Mouse (Mus musculus): ENCODE results near the gene Irf2bpl. TPM values are rescaled to one million over a fixed set of nuclear protein-coding genes. Genes with fewer than 3 reads are reported as not detected.
A peak's percentile ranks its signal among the peaks of the same experiment; 100 is the strongest.

The Irf2bpl gene
- total and polyA plus RNA-seq, 3 experiments = 7.0 to 19.6 (median 12.1) TPM

GRCm38 (mm10) chr12:86835899-86836298 is 48.7 kb downstream of the Irf2bpl start:
- no peak for DNase-seq (ENCODE audit: extremely low read depth)
- in situ Hi-C loops (cut with MboI; ENCODE audit: low pct_ligation_motif_present, low pct_unique_long_range_greater_than_20kb, low sequenced_read_pairs) = no loop called here
- H3K27me3 ChIP-seq (replicated peaks) = no peaks in the 10 kb centered on the region
- H3K36me3 ChIP-seq (replicated peaks in 1 of 2; ENCODE audit: control insufficient read depth in 1 of 2, insufficient read depth in 1 of 2, low read length in 1 of 2) = no peaks in the 10 kb centered on the region
- H3K4me2 ChIP-seq (ENCODE audit: insufficient read depth, low read depth, poor library complexity, severe bottlenecking) = peak overlapping the region; percentile 4
- no peaks in the 10 kb centered on the region for H3K79me2 ChIP-seq (replicated peaks; ENCODE audit: control insufficient read depth, extremely low read depth, insufficient read depth, poor library complexity, severe bottlenecking)
- no peak overlapping the region for H3K9ac ChIP-seq (ENCODE audit: insufficient read depth, low read depth)
- TF ChIP-seq RCOR1 (conservative IDR thresholded peaks at IDR 0.05; ENCODE audit: low read depth, low read length) (no peak), HCFC1 (IDR thresholded peaks at IDR 0.05; ENCODE audit: low read depth, low read length) (no peak), POLR2A (IDR thresholded peaks at IDR 0.05; ENCODE audit: low read depth, low read length) (no peak), MAFK (IDR thresholded peaks at IDR 0.05; ENCODE audit: insufficient replicate concordance, low read length) (no peak), USF2 (conservative IDR thresholded peaks at IDR 0.05; ENCODE audit: low read depth, low read length) (no peak), USF1 (IDR thresholded peaks at IDR 0.05; ENCODE audit: low read depth, low read length) (no peak), ZKSCAN1 (IDR thresholded peaks at IDR 0.05; ENCODE audit: borderline replicate concordance, low read depth, low read length) (no peak), CHD1 (IDR thresholded peaks at IDR 0.05; ENCODE audit: low read depth, low read length) (no peak), TCF12 (IDR thresholded peaks at IDR 0.05; ENCODE audit: low read depth, low read length) (no peak), PAX5 (IDR thresholded peaks at IDR 0.05; ENCODE audit: low read length) (no peak), MYC (IDR thresholded peaks at IDR 0.05; ENCODE audit: low read depth, low read length) (no peak), POLR2AphosphoS2 (IDR thresholded peaks at IDR 0.05; ENCODE audit: low read depth, low read length) (no peak), KAT2A (IDR thresholded peaks at IDR 0.05; ENCODE audit: insufficient replicate concordance, low read length) (no peak), JUND (conservative IDR thresholded peaks at IDR 0.05; ENCODE audit: low read depth, low read length) (no peak), UBTF (IDR thresholded peaks at IDR 0.05; ENCODE audit: low read depth, low read length) (no peak), SMC3 (IDR thresholded peaks at IDR 0.05; ENCODE audit: low read depth, low read length) (no peak), MEF2A (IDR thresholded peaks at IDR 0.05; ENCODE audit: borderline replicate concordance, low read depth, low read length) (no peak)
- dilution Hi-C loops (cut with MboI; ENCODE audit: extremely low pct_ligation_motif_present, extremely low pct_unique_long_range_greater_than_20kb, low sequenced_read_pairs) = no loop called here
- H3K9me3 ChIP-seq (replicated peaks; ENCODE audit: low read length) = no peaks in the 10 kb centered on the region
- H3K4me3 ChIP-seq (replicated peaks in 1 of 3; ENCODE audit: low read depth in 2 of 3, low read length in 2 of 3, poor library complexity in 1 of 3) = no peak overlapping the region
- peaks cover 11 to 55% of the 10 kb centered on the region in 2 experiments for H3K4me1 ChIP-seq (ENCODE audit: control insufficient read depth in 1 of 2, insufficient read depth in 2 of 2)
- H3K27ac ChIP-seq (ENCODE audit: insufficient read depth, low read depth) = no peak overlapping the region

DNA sequence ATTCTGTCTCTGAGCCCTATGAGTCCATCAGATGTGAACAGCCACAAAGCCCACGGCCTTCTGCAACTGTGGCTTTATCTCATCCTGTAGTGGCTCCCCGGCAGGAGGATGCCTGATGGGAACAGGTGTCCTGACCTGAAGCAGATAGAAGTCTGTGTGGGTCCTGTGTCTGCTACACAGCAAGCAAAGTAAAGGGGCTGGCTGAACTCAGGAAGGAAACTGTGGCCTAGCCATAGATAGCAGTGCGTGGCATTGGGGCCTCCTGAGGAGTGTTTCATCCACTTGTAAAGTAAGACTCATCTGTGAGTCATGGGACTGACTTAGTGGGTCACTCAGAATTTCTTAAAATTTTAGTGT is 50.2 kb downstream of the Irf2bpl start:
- TF ChIP-seq E2F4 (IDR thresholded peaks at IDR 0.05; ENCODE audit: insufficient replicate concordance, low read depth, low read length) = no peak
- TF ChIP-seq ETS1 (conservative IDR thresholded peaks at IDR 0.05; ENCODE audit: low read depth, low read length) = peak; percentile 28; the same call in 1 of the 2 replicates
- in situ Hi-C loops (cut with MboI; ENCODE audit: low pct_ligation_motif_present, low pct_unique_long_range_greater_than_20kb, low sequenced_read_pairs) (loop anchor here (5.0 kb wide), 1 partner anchor 53 kb away; no protein-coding TSS in a partner anchor), dilution Hi-C loops (cut with MboI; ENCODE audit: extremely low pct_ligation_motif_present, extremely low pct_unique_long_range_greater_than_20kb, low sequenced_read_pairs) (no loop called here)
- Histone ChIP-seq H3K9me3 (replicated peaks; ENCODE audit: low read length) (no peaks in the 10 kb centered on the region), H3K4me2 (ENCODE audit: insufficient read depth, low read depth, poor library complexity, severe bottlenecking) (0 out of 2 replicates have a peak overlapping the region, but pooled peaks have one; percentile 2), H3K36me3 (replicated peaks in 1 of 2; ENCODE audit: control insufficient read depth in 1 of 2, insufficient read depth in 1 of 2, low read length in 1 of 2) (no peaks in the 10 kb centered on the region), H3K4me3 (replicated peaks in 1 of 3; ENCODE audit: low read depth in 2 of 3, low read length in 2 of 3, poor library complexity in 1 of 3) (no peak overlapping the region), H3K27ac (ENCODE audit: insufficient read depth, low read depth) (peak overlapping the region; percentile 48), H3K9ac (ENCODE audit: insufficient read depth, low read depth) (peak overlapping the region; percentile 5; the same call in 1 of the 2 replicates), H3K27me3 (replicated peaks) (no peaks in the 10 kb centered on the region), H3K79me2 (replicated peaks; ENCODE audit: control insufficient read depth, extremely low read depth, insufficient read depth, poor library complexity, severe bottlenecking) (no peaks in the 10 kb centered on the region), H3K4me1 (ENCODE audit: control insufficient read depth in 1 of 2, insufficient read depth in 2 of 2) (peaks cover 16 to 70% of the 10 kb centered on the region in 2 experiments)
- peak; percentile 56 for DNase-seq (ENCODE audit: extremely low read depth)

All from CH12.LX (cell line).